Mouse (Mus musculus) NIH3T3 (cell line): ENCODE data around the gene Krt90.
A peak's percentile ranks its signal among the peaks of the same experiment; 100 is the strongest.

ENCODE experiments used
- DNase-seq: peaks from one replicate; pipeline ENCODE4 v3.0.0-alpha.2; 2012; ENCODE audit warnings: low read depth

The Krt90 gene

DNA sequence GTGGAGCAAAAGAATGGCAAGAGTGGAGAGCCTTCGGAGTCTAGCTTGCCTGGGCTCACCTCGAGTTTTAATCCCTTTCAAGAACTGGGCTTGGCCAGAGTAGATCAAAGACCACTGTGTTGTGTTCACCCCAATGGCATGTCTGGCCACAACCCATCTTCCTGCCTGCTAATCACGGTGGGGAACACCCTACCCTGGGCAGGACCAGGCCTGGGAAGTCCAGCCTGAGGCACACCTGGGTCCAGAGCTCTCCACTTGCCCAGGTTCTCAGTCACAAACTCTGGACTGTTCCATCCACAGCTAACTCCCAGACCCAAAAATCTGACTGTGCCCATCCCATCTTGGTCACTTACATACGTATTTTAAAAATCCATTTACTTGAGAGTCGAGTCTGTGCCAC, at the start of gene Krt90:
TSS of gene Krt90 (minus strand) at position 101 of the 400 bp plus-strand sequence.
- no peak for DNase-seq

DNA sequence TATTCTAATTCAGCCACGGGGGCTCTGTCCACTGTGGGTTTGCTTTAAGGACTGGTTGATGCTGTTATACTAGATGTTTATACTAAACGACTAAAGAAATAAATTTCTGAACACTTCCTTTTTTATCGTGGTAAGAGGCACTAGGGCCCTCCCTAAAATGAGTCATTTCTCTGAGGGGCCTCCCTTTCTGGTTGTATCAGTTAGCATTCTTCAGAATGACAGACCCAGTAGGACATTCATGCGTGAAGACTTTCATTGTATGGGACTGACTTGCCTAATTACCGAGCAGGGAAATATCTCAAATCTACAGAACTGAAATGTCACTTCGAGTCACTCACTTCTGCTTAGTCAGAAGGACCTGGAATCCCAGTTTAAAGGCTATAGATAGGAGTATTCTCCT, 36.4 kb upstream of the Krt90 start:
- peak; percentile 11 for DNase-seq

DNA sequence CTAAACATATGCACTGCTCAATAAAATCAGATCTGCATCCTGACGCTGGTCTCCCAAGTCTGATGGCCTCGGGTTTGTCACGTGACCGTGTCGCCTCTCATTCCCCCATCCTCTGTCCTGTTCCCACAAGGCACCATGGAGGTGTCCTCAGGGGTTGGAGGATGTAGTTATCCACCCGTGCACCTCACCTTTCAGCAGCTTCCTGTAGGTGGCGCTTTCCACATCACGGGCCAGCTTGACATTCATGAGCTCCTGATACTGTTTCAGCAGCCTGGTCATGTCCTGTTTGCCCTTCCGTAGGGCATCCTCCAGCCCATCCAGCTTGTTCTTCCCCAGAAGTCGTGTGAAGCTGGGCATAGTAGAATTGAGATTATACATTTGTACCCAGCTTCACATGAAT, 25.5 kb upstream of the Krt90 start:
- no peak for DNase-seq

DNA sequence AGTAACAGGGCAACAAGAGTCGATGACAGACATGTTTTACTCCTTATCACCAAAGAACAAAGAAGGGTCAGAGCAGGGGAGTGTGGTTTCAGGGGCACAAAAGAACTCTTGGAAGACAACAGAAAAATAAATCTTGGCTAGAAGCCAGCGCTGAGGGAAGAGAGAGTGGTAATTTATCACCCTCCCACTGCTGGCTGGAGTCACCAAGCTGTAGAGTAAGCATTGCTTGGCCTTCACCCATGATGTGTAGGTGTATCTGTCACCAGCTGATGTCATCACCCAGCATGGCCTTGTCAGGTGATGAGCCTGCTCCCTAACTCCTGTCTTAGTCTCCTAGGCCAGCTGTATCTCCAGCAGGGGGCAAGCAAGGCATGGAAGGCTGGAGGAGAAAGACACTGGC, 21.7 kb upstream of the Krt90 start:
- no peak for DNase-seq

DNA sequence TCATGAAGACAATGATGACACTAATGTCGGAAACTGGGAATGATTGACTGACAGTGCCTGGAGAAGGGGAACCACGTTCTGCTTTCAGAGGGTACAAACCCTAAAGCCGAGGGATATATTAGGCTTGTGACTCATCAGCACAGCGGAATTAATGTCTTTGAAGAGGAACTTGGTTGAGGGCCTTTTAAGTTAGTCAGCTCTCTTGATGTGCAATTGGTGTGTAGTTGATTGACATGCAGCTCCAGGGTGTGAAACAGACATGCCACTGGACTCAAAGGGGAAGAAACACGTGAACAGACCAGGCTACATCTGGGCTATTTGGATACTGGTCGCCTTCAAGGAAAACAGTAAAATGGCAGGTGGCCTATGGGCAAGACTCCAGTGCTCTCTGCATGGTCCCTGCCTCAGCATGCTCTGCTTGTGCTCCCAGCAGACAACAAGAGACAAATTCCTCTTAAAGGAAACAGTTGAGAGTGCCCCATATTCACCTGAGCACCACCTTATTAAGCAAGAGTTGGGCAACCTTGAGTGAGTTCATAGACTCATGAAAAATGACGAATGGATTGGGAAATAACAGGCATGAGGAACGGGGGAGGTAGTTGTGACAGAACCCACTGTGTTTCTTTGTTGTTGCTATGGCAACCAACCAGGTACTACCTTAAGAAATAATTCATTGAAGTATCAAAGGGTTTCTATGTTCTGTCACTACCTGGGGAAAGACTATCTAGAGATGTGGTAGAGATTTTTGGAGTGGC, 20.6 kb upstream of the Krt90 start:
- DNase-seq: no peak

DNA sequence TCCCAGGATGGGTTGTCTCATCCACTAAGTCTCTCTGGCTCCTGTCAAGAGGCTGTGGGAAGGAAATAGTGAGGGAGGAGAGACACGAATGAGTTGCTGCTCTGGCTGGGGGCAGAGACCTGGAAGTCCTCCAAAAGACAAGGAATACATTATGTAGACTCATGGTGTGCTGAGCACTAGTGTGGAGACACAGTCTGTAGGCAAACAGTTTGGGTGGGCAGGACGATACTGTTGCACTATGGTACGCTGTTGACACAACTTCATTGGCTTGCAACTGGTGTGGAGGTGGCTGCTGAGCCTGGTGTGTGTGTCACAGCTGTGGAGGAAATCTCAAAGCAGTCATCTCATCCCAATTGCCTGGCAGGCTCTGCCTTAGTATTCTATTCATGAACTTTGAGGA, 19.0 kb upstream of the Krt90 start:
- DNase-seq: no peak

DNA sequence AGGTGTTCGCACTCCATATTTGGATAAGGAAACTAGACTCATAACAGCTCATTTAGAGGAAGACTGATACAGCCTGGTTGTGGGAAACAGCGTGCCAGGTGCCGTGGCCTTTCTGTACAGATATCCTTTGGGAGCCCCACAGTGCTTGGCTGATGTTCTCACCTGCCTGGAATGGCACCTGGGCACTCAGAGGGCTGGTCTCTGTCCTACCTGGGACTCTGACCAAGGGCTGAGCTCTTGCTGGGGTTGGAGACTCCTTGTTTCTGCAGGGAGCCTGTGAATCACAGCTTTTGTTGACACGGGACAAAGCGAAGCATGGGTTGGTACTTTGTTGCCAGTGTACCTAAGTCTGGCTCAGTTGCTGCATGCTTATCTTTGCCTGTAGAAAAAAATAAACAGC, 12.8 kb upstream of the Krt90 start:
- no peak for DNase-seq

DNA sequence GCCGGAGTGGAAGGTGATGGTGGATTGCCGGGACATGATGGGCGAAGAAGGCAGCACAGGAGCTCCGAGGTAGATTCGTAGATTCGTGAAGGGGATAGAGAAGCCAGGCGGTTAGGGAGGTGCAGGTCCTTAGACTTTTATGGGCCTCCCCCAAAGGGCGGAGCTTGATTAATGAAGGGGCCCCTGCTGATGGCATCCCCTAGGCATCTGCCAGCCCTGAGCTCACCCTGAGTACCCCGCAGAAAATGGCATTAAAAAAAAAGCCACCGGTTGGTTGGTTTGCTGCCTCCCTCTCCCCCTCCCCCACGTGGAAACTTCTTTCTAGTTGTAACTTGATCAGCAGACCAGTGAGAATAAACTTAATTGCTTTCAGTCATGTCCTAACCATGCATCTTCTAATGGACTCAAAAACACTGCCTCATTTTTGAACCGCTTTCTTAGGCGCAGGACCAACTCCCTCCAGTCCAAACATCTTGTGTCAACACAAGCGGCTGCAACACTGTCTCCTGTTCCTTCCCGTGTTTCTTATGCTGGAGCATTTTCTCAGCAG, 11.1 kb upstream of the Krt90 start, which contains the start of gene Krt75:
TSS of gene Krt75 (minus strand) at position 109 of the 550 bp plus-strand sequence.
- no peak for DNase-seq

DNA sequence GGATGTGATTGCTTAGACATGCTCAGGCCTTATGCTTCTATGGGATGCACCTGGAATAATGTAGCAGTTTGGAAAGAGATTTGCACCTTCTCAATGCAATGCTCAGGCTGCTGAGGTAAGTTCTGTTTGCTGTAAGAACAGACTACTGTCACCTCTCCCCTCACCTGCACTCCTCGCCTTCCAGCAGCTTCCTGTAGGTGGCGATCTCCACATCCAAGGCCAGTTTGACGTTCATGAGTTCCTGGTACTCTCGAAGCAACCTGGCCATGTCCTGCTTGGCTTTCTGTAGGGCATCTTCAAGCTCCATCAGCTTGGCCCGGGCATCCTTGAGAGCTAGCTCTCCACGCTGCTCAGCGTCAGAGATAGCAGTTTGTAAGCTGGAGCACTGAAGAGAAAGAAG, 5.0 kb upstream of the Krt90 start:
- DNase-seq: no peak

DNA sequence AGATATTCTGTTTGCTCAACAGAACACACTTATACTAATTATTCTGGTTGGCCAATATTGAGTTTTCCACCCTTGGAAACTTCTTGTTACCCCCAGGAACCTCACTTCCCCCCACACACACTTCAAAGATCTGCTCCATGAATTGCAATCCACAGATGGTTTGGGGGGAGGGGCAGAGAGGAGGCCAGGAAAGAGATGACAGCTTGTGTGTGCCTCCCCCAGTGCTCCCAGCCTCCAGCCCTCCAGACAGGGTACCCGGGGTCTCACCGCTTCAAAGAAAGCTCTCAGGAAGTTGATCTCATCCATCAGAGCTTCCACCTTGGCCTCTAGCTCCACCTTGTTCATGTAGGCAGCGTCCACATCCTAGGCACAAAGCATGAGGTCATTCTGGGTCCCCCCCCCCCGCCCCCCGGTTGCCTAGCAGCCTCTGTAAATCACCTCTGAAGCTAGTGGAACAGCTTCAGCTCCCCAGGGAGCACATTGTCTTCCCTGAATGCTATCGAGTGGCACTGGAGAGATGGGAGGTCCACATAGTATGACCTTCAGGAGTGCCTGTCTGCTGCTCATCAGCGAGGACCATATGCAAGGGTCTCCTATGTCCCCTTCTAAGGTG, 4.6 kb downstream of the Krt90 start:
- no peak for DNase-seq

DNA sequence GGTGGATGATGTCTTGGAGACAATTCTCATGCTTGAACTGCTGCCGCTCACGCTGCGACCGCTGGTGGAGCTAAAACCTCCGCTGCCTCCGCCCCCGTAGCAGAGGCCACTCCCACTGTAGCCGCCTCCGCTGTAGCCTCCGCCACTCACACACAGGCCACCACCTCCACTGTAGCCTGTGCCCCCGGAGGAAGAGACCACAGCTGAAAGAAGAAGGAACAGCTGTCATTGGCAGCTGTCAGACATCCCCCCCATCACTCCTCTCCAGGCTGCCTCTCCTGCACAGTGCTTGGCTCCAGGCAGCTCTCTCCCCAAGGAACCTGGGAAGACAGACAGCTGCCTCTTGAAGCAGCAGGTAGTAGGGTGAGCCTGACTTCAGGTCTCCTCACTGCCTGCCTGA, 9.6 kb downstream of the Krt90 start:
- DNase-seq: no peak

DNA sequence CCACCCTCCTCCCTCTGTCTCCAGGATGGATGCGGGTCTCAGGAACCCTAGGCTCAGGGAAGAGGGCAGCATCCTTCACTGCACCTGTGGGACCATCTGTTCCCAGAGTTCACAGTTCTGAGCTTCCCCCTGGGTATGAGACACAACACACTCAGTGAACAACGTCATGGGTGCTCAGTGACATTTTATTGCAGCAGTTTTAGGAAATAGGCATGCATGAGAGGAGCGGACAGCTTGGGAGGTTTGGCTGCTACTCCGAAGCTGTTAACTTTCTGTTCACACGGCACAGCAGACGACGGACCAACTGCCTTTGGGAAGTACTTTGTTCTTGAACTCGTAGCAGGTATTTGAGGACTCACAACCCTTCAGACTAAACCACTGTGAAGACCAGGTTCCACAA, 10.6 kb downstream of the Krt90 start:
- DNase-seq: no peak

DNA sequence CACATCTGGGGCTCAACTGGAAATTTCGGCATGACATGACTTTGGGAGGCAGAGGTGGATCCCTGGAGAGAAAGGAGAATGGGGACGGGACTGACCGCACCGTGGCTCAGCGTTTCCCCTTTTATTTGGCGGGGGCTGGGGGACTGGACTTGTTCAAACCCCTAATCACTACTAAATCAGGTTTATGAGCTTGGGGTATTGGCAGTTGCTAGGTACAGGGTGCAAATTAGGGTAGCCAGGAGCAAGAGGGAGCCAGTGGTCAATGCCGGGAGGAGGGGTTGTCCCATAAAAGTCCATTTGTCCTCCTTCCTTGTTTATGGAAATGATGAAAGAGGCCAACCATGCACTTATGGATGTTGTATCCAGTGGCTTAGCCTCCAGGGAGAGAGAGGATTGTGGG, 12.2 kb downstream of the Krt90 start, which contains the start of gene Krt82:
TSS of gene Krt82 (minus strand) at position 101 of the 400 bp plus-strand sequence.
- no peak for DNase-seq

DNA sequence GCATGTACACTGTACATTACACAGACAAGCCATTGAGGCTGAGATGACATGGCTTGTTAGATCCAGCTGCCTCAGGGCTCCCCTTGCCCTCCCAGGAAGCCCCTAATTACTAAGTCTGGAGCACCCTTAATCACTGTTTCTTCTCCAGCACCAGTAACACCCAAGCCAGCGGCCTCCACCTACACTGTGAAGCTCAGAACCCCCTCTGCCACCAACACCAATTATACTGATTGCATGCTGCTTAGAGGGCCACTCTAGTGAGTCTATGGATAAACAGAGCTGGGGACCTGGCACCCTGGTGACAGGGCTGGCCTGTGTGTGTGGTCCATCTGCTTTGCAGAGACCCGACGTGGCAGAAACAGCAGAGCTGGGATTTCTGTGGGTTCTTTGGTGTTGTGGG, 18.3 kb downstream of the Krt90 start:
- DNase-seq: no peak

DNA sequence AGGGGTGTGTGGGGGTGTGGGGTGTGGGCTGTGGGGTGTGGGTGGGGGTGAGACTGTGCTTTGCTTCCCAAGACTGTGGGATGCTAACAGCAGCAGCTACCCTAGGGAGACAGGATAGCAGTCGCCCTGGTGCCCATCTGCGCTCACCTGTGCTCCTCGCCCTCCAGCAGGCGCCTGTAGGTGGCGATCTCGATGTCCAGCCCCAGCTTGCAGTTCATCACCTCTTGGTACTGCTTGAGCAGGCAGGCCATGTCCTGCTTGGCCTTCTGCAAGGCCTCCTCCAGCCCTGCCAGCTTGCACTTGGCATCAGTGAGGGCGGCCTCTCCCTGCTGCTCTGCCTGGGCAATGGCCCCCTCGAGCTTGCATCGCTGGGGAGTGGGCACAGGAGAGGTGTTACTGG, 20.2 kb downstream of the Krt90 start:
- DNase-seq: no peak

DNA sequence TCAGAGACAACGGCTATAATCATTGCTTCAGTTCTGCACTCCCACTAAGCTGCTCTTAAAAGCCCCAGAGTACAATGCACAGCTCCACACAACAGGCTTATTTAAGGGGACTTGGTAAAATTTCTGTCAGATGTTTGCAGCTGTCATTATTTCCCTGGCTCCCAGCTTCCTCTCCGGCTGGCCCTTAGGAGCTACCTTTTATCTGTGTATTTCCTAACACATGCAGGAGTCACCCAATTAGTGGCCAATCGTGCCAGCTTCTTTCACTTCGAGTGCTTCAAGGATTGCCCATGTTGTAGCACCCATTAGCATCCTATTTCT, 24.2 kb downstream of the Krt90 start:
- no peak for DNase-seq

DNA sequence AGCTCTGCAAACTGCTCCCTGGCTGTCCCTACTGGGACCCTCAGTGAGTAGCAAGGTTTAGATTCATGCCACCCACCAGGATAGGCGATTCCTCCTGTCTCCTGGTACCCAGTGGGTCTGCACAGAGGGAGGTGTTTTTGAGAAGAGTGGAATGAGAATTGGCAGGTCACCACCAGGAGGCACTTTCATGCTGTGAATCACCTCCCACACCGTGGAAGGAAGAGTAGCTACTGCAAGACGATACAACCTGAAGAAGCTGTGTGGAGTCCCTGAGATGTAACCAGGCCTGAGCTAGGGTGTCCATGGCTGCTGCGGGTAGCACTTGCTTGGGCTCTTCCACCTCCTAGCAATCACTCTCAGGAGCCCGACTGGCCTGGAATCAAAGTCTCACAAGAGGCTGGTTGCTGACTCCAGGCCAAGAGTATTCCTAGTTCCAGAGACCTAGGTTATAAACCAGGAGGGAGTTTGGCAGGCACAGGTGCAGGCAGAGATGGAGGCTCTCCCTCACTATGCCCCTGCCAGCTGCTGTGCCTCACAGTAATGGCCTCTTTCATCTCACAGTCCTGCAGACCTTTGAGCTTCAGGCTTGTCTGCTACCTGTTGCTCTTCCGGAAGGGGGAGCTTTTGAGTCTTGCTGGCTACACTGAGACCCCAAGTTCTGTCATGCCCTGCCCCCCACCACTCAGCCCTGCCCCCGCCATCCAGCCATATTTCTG, 24.7 kb downstream of the Krt90 start:
- DNase-seq: peak; percentile 21

DNA sequence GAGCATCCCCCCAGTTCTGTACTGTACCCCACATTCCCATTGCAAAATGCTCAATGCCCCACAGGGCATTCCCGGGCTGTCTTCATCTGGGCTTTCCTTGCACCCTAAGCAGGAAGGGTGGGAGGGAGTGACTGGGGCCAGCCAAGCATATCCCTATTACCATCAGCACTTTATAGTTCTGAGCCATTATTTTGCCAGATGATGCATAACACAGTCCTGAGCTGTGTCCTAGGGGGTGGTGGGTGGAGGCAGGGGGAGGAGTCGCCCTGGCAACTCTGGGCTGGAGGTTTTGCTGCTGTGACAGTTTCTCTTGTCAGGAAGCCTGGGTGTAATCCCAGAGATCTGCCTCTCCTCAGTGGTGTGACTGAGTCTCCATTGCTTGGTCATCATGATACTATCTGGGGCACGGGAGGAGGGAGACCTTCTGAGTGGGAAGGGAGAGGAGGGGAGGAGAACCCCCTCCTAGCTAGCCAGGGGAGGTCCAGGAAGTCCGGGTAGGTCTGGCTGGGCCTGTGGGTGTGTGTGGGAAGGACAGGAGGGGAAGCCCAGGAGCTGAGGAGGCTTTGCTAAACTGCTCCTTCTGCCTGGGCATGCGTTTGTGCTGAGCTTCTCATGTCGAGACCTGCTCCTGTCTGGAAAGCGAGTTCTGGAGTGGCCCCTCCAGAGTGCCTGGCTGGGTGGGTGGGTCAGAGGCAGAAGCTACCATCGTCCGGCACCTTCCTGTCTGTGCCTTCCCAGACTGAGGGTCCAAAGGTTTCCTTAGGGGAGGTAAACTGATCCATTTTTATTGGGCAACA, 26.5 kb downstream of the Krt90 start:
- DNase-seq: peak; percentile 36

DNA sequence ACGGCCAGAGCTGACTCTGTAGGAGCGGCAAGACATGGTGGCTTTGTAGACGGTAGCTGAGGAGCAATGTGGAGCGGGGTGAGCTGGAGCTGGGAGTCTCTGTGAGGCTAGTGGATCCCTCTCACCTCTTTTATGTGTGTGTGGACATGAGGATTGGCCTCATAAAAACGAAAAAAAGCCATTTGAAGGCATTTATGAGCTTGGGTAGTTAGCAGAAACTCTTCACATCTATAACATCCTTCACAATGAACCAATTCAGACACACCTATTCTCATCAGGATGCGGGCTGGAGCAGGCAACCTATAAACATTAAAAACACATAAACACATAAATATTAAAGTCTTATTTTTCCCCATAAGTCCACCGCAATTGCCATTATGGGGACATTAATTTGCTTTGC, 30.0 kb downstream of the Krt90 start, which contains the start of gene Krt84:
TSS of gene Krt84 (minus strand) at position 101 of the 400 bp plus-strand sequence.
- DNase-seq: no peak

DNA sequence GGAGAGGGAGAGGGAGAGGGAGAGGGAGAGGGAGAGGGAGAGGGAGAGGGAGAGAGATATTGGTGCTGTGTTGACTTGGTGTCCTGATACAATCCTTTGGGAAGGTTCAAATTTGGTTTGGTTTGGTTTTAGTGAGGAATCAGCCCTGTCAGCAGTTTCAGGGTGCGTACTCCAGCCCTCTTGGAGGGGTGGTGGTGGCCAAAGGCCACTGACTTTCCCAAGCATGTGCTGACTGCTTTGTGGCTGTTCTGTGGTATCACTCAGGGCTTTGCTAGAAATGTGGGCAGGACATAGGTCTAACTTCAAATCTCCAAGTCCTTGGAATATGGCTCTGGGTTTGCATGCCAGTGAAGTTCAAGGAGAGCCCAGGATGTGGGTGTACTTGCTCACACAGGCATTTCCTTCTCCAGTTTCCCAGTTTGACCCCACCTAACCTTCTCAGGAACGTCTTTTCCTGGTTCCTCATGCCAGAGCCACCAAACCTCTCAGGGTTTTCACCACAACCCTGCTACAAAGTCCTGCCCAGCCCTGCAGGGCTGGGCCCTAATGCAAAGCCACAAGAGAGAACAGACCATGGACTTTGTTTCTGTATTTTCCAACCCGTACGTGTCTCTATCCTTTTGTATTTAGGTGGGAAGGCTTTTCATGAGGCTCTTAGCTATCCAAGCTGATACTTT, 40.1 kb downstream of the Krt90 start:
- DNase-seq: no peak

DNA sequence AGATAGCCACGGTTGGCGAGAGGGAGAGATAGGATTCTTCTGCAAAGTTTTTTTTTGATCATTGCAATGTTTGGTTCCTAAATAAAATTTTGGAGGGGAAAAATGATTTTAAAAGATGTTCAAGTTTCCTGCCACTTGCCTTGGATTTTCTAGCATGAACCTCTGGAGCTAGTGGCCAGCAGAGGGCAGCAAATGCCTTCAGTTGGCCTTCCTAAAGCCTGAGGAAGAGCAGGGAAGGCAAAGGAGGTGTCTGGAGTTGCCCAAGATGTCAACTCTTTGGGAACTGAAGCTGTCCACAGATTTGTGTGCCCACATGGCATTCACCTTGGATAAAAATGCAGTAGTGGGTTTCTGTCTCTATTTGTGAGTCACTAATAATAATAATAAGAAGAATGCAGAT, 43.0 kb downstream of the Krt90 start:
- peak; percentile 92 for DNase-seq
